Mouse (Mus musculus) lung, embryonic 15.5 days (tissue): ENCODE data around the gene Card14. TPM values are rescaled to one million over a fixed set of nuclear protein-coding genes. Genes with fewer than 3 reads are reported as not detected.
"Not testable (repeated sequence)": the region's sequence is repeated elsewhere in the genome, so short reads cannot be mapped to it uniquely, and the experiment has no call there.

Experiments used
- ATAC-seq: fragments of 200-750 bp; cut with Nextera tagmentation; 2 replicates; pipeline ENCODE4 v1.8.0; 2017; ENCODE audit warnings: moderate number of reproducible peaks, borderline replicate concordance; ENCODE audit not compliant: low FRiP score, low TSS enrichment; ENCODE audit errors: extremely low read depth
- H3K27ac ChIP-seq: fragments of 300-500 bp; sonication (generic); 2 replicates; pipeline ENCODE4 v1.5.1; 2015; ENCODE audit warnings: moderate library complexity, mild to moderate bottlenecking, inconsistent platforms
- H3K27me3 ChIP-seq: fragments of 300-500 bp; sonication (generic); 2 replicates; pipeline ENCODE4 v1.6.1; 2015; ENCODE audit warnings: inconsistent platforms
- H3K36me3 ChIP-seq: fragments of 300-500 bp; sonication (generic); 2 replicates; pipeline ENCODE4 v1.6.1; 2015; ENCODE audit warnings: inconsistent platforms
- H3K4me1 ChIP-seq: fragments of 300-500 bp; sonication (generic); 2 replicates; pipeline ENCODE4 v1.6.1; 2015; ENCODE audit warnings: inconsistent platforms
- H3K4me2 ChIP-seq: fragments of 300-500 bp; sonication (generic); 2 replicates; pipeline ENCODE4 v1.6.1; 2015; ENCODE audit warnings: inconsistent platforms, mild to moderate bottlenecking, moderate library complexity
- H3K4me3 ChIP-seq: fragments of 300-500 bp; sonication (generic); 2 replicates; pipeline ENCODE4 v1.5.1; 2015; ENCODE audit warnings: mild to moderate bottlenecking, inconsistent platforms
- H3K9ac ChIP-seq: fragments of 300-500 bp; sonication (generic); 2 replicates; pipeline ENCODE4 v1.6.1; 2015; ENCODE audit warnings: inconsistent platforms
- H3K9me3 ChIP-seq: fragments of 300-500 bp; sonication (generic); 2 replicates; pipeline ENCODE4 v1.6.1; 2016; ENCODE audit warnings: inconsistent platforms
- WGBS: fragments of 180-500 bp; shearing (Covaris S2); methylation state at CpG from one replicate; pipeline ENCODE4 v1.1.7; 2015; 5-methylcytosine and 5-hydroxymethylcytosine counted together
- polyA plus RNA-seq: library from polyadenylated mRNA; unstranded; fragments of >200 nt; fragmentation: Nextera tagmentation; extraction: Ambion mirVana; gene quantifications from 2 replicates; pipeline ENCODE4 v1.2.1, GENCODE M21; 2015

The Card14 gene
- polyA plus RNA-seq, 1 experiment from 2014 or later = 0.09 TPM

DNA sequence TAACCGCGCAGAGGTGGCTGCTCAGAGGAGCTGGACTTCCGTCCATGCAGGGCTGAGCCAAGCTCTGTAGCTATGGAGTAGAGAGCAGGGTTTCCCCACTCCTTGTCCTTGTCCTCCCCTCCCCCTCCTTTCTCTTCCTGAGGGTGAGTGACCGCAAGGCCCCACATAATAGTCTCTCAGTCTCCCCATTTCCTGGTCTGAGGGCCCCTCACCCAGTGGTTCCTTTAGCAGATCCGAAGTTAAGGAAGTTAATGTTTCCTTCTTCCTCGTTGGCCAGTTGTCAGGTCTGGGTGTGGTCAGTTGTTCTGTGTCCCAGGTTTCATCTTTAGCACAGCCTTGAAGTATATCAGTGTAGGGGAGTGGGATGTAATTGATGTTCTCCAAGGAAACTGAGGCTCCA lies 67.9 kb downstream of the Card14 start:
- peaks cover 6% of the 10 kb centered on the region; the same call in 1 of the 2 replicates for H3K4me1 ChIP-seq
- H3K27ac ChIP-seq = no peak overlapping the region
- peaks cover 14% of the 10 kb centered on the region; the same call in 1 of the 2 replicates for H3K36me3 ChIP-seq
- no peaks in the 10 kb centered on the region for H3K9me3 ChIP-seq
- H3K4me2 ChIP-seq = no peak overlapping the region
- WGBS = 53% methylated on average over 6 of the region's 6 CpGs
- no peak overlapping the region for H3K9ac ChIP-seq
- no peak for ATAC-seq
- no peaks in the 10 kb centered on the region for H3K27me3 ChIP-seq
- H3K4me3 ChIP-seq = no peak overlapping the region

DNA sequence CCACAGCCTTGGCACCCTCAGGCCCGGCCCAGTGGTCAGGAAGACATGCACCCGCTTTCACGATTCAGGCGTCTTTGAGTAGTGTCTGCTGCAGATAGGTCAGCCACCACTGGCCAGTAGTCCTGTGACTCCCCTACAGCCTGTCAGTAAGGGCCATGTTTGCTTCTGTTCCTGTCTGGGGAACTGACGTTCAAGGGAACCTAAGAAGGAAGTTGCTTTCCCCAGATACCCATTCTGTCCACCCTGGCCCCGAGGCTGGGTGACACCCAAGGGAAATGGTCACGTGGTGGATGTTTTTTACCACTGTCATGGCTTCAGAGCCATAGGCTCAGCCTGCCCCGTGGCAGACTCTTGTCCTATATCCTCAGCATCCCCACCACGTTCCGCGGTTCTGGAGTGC lies 69.8 kb downstream of the Card14 start:
- Histone ChIP-seq H3K27me3 (no peaks in the 10 kb centered on the region), H3K9ac (no peak overlapping the region), H3K4me1 (peaks cover 6% of the 10 kb centered on the region; the same call in 1 of the 2 replicates), H3K36me3 (peaks cover 15% of the 10 kb centered on the region; the same call in 1 of the 2 replicates), H3K4me3 (no peak overlapping the region), H3K4me2 (no peak overlapping the region), H3K27ac (no peak overlapping the region), H3K9me3 (no peaks in the 10 kb centered on the region)
- 90% methylated on average over 11 of the region's 11 CpGs for WGBS
- ATAC-seq = no peak

DNA sequence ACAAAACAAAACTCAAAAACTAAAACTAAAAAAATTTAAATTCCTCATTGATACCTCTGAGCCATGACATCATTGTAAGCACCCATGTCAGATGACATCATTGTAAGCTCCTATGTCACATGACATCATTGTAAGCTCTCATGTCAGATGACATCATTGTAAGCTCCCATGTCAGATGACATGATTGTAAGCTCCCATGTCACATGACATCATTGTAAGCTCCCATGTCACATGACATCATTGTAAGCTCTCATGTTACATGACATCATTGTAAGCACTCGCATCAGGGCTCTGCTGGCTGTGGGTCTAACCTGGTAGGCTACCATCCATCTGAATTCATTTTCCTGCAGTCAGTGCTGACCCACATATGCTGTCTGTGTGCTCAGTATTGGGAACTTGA lies 71.0 kb downstream of the Card14 start:
- ATAC-seq = no peak
- Histone ChIP-seq H3K9me3 (no peaks in the 10 kb centered on the region), H3K36me3 (peaks cover 15% of the 10 kb centered on the region; the same call in 1 of the 2 replicates), H3K27ac (no peak overlapping the region), H3K4me3 (no peak overlapping the region), H3K4me1 (peaks cover 6% of the 10 kb centered on the region; the same call in 1 of the 2 replicates), H3K27me3 (no peaks in the 10 kb centered on the region), H3K9ac (no peak overlapping the region), H3K4me2 (no peak overlapping the region)
- 91% methylated on average over 1 of the region's 1 CpGs for WGBS

DNA sequence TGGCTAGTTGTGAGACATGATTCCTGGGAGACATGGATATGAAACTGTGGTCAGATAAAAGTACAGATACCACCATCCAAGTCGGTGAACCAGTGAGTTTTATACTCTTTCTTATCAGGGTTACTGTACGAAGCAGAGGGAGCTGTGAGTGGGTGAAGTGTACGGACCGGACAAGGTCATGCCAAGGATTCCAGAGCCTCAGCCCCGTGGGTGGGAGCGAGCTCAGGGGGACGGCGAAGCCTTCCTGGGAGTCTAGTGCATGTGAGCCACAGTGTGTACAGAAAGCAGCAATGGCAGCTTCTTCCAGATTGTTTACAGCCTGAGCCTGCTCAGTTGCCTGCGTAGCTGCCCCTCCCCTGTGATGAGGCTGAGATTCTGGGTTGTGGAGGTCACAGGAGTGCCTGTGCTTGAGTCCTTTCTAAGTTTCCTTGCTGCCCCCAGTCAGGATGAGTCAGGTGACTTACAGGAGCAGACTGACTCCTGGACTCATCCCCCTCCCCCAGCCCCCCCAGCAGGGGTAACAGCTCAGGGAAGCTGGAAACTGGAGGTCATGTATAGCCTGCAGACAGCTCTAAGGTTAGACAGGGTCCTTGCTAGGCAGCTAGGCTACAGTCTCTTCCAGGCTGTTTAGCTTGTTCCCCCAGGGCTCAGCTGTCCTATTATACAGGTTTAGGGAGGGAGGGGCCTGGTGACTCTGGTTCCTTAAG lies 74.2 kb downstream of the Card14 start:
- no peaks in the 10 kb centered on the region for H3K9me3 ChIP-seq
- H3K27me3 ChIP-seq = no peaks in the 10 kb centered on the region
- peak; percentile 19; the same call in 1 of the 2 replicates for ATAC-seq
- no peak overlapping the region for H3K9ac ChIP-seq
- 56% methylated on average over 9 of the region's 9 CpGs for WGBS
- peaks cover 15% of the 10 kb centered on the region; the same call in 1 of the 2 replicates for H3K36me3 ChIP-seq
- H3K27ac ChIP-seq = no peak overlapping the region
- no peak overlapping the region for H3K4me3 ChIP-seq
- H3K4me1 ChIP-seq = no peaks in the 10 kb centered on the region
- no peak overlapping the region for H3K4me2 ChIP-seq

DNA sequence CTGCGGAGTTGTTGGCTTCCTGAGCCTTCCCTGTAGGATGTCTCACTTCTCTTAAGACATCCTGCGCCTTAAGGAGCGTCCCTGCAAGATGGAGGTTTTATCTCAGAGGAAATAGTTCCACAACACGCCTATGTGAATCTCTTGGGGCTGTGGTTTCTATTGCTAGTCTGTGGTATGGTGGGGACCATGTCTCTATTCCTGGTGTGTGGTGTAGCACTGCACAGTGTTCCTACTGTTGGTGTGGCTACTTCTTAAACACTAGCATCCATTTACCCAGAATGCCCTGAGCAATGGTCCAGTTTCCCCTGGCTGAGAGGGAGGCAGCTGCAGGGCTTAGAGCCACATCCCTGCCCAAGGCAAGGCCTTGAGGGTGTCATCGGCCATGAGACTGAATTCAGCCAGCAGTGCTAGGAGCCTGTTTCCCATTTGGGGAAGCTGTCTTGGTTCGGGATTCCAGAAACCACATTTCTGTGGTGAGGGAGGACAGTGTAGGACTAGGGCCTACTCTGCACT lies 74.8 kb downstream of the Card14 start:
- Histone ChIP-seq H3K9ac (no peak overlapping the region), H3K27ac (no peak overlapping the region), H3K27me3 (no peaks in the 10 kb centered on the region), H3K36me3 (peaks cover 11% of the 10 kb centered on the region; the same call in 1 of the 2 replicates), H3K4me1 (0 out of 2 replicates have a peak, but pooled peaks cover 2% of the 10 kb centered on the region), H3K9me3 (no peaks in the 10 kb centered on the region), H3K4me2 (no peak overlapping the region), H3K4me3 (no peak overlapping the region)
- WGBS = 71% methylated on average over 6 of the region's 6 CpGs
- ATAC-seq = no peak

DNA sequence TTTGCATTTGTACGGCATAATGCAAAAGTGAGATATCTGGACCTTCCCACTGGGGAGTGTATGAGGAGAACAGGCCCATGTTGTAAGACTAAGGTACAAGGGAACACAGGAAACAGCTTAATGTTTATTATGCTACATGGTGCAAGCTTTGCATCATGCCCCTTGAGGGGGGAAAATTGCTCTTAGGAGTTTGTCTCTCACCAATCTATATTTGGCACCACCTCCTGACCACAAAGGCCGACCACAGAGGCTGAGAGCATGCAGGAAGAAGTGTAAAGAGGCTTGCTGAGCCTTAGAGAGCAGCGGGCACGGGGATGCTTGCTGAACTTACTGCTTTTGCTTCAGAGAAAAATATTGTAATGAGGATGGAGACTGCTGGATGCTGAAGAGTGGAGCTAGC lies 77.3 kb downstream of the Card14 start:
- no peak overlapping the region for H3K4me2 ChIP-seq
- ATAC-seq = no peak
- H3K27me3 ChIP-seq = no peaks in the 10 kb centered on the region
- 68% methylated on average over 4 of the region's 4 CpGs for WGBS
- no peak overlapping the region for H3K9ac ChIP-seq
- no peaks in the 10 kb centered on the region for H3K9me3 ChIP-seq
- no peak overlapping the region for H3K27ac ChIP-seq
- H3K4me3 ChIP-seq = no peak overlapping the region
- peaks cover 13% of the 10 kb centered on the region for H3K4me1 ChIP-seq
- H3K36me3 ChIP-seq = peaks cover 4% of the 10 kb centered on the region; the same call in 1 of the 2 replicates

DNA sequence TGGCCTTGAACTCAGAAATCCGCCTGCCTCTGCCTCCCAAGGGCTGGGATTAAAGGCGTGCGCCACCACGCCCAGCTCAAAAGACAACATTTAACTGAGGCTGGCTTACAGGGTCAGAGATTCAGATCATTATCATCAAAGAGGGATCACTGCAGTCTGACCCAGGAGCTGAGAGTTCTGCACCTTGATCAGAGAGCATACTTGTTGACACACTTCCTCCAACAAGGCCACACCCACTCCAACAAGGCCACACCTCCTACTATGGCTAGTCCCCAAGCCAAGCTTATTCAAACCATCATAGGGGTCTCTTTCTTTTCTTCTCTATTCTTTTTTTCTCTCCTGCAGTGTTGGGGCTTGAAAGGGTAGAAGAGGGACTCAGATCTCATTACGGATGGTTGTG lies 78.7 kb downstream of the Card14 start:
- H3K4me3 ChIP-seq = no peak overlapping the region
- H3K27me3 ChIP-seq = no peaks in the 10 kb centered on the region
- H3K27ac ChIP-seq = no peak overlapping the region
- peaks cover 19% of the 10 kb centered on the region for H3K4me1 ChIP-seq
- 91% methylated on average over 5 of the region's 5 CpGs for WGBS
- H3K9me3 ChIP-seq = no peaks in the 10 kb centered on the region
- no peak overlapping the region for H3K4me2 ChIP-seq
- no peak for ATAC-seq
- no peak overlapping the region for H3K9ac ChIP-seq
- H3K36me3 ChIP-seq = no peaks in the 10 kb centered on the region

DNA sequence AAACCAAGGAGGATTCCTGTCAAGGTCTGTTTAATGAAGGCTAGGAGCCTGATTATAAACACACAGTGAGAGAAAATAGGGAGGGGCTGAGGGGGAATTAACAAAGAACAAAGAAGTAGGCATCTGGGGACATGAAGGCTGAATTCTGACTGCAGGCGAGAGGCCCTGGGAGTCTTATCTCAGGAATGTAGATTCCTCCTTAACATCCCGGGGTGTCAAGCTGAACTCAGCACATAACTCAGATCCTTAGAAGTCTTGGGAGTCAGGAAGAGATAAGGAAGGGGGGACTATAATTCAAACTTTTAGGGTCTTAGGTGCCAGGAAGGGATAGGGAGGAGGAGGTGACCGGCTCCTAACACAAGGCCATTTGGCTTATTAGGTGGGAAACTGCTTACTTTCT lies 79.7 kb downstream of the Card14 start:
- H3K27ac ChIP-seq = peak overlapping the region; percentile 48; the same call in 1 of the 2 replicates
- H3K36me3 ChIP-seq, H3K4me3 ChIP-seq, H3K4me2 ChIP-seq, ATAC-seq, H3K27me3 ChIP-seq, H3K9ac ChIP-seq, H3K9me3 ChIP-seq: not testable (repeated sequence)
- 12% methylated on average over 3 of the region's 3 CpGs for WGBS
- H3K4me1 ChIP-seq = peaks cover 29% of the 10 kb centered on the region

DNA sequence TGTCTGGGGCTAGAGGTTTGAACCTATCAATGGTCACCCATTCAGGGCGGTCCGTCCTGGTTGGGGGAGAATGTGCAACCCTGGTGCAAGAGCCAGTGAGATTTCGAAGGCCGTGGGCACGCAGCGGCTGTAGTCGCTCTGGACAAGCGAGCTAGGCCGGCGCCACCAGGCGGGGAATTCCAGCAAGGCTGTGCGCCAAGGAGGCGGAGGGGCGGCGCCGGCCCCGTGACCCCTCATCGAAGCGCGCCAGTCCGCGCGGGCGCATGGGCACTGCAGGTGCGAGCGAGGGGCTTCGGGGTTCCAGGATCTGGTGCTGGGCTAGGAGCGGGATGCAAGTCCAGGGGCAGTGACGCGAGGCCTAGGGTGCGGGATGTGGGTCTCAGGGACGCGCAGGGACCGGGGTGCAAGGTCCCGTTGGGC lies 82.3 kb downstream of the Card14 start:
- Histone ChIP-seq H3K36me3 (no peaks in the 10 kb centered on the region), H3K27ac (peak overlapping the region; percentile 91), H3K27me3 (peaks cover 8% of the 10 kb centered on the region; the same call in 1 of the 2 replicates), H3K9ac (peak overlapping the region; percentile 68), H3K9me3 (no peaks in the 10 kb centered on the region), H3K4me1 (peaks cover 47% of the 10 kb centered on the region), H3K4me2 (peak overlapping the region; percentile 93), H3K4me3 (peak overlapping the region; percentile 62)
- peak; percentile 53; the same call in 1 of the 2 replicates for ATAC-seq
- under 1% methylated on average over 35 of the region's 35 CpGs for WGBS

DNA sequence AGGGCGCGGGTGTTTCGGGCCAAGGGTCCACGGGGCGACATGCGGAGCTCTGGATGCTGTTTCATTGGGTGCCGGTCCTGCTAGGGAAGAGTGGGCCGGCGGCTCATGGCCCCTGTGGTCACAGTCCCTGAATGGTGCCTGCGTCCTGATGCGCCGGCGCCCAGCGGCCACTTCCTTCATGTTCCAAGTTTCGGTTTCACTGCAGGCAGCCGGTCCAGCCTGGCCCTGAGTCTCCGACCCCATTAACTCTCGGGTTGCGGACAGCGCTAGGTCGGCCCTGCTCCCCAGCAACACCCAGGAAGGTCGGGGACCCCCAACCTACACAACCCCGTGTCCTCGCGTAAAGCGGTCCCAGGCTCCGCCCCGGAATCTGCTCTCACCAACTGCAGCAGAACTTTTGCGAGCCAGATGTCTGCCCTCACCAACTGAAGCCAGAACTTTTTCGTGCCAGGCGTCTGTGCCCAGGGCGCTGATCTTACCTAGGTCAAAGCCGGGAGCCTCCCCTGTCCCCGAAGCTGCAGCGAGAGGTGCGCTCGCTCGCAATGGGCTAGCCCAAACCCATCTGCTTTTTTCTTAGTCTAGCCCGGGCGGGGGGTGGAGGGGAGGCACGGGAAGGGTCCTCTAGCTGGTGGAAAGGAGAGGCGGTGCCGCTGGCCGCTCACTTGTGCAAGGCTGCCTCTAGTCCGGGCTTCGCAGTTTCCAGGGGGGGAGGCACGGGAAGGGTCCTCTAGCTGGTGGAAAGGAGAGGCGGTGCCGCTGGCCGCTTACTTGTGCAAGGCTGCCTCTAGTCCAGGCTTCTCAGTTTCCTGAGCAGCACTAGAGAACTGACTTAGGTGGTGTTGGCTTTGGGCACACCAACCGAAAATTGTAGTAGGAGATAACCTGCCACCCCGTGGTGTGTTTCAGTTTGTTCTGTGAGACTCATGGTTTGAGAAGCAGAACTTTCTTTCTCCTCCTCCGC lies 83.0 kb downstream of the Card14 start:
- Histone ChIP-seq H3K4me2 (peak overlapping the region; percentile 93), H3K9ac (peak overlapping the region; percentile 68), H3K27me3 (peaks cover 8% of the 10 kb centered on the region; the same call in 1 of the 2 replicates), H3K27ac (peak overlapping the region; percentile 91), H3K9me3 (no peaks in the 10 kb centered on the region), H3K4me1 (peaks cover 52% of the 10 kb centered on the region), H3K36me3 (no peaks in the 10 kb centered on the region), H3K4me3 (peak overlapping the region; percentile 62)
- WGBS = 1% methylated on average over 53 of the region's 53 CpGs
- ATAC-seq = peak; percentile 32; the same call in 1 of the 2 replicates

DNA sequence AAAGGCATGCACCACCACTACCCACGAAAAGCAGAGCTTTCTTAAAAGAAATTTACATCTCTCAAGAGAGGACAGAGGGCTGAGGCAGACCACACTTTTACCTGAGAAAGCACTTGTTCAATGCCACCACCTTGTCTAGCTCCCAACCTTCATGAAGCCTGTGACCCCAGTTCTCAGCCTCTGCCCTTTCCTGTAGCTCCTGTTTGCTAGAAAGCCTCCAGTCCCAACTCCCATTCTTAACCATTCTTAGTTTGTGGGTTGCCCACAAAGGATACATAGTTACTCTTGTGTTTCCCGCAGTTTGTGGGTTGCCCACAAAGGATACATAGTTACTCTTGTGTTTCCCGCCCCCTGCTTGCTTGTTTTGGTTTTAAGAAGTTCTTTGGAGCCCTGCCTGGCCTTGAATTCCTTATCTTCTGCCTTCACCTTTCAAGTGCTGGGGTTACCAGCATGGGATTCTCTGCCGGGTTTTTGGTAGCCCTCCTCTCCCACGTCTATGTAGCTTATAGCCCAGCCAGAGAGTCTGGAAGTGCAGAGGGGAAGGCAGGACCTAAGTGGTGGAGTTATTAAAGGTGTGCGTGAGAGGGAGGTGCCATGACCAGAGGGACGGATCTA lies 83.9 kb downstream of the Card14 start:
- Histone ChIP-seq H3K9ac (0 out of 2 replicates have a peak overlapping the region, but pooled peaks have one; percentile 68), H3K4me1 (peaks cover 52% of the 10 kb centered on the region)

More for the DNA sequence above, 83.9 kb downstream of the Card14 start:
- H3K36me3 ChIP-seq = no peaks in the 10 kb centered on the region
- WGBS = 33% methylated on average over 7 of the region's 7 CpGs
- peak overlapping the region; percentile 62 for H3K4me3 ChIP-seq
- peaks cover 8% of the 10 kb centered on the region; the same call in 1 of the 2 replicates for H3K27me3 ChIP-seq
- ATAC-seq = no peak
- no peaks in the 10 kb centered on the region for H3K9me3 ChIP-seq
- peak overlapping the region; percentile 91; the same call in 1 of the 2 replicates for H3K27ac ChIP-seq
- H3K4me2 ChIP-seq = peak overlapping the region; percentile 93
